Mouse (Mus musculus) B cell, adult 2 months (primary cell): ENCODE data around the gene Creb3l2.
A peak's percentile ranks its signal among the peaks of the same experiment; 100 is the strongest.
"Not testable (repeated sequence)": the region's sequence is repeated elsewhere in the genome, so short reads cannot be mapped to it uniquely, and the experiment has no call there.

ENCODE experiments used
- DNase-seq, 2 experiments: peaks; one replicate each; pipeline ENCODE4 v3.0.0; 2022

The Creb3l2 gene

DNA sequence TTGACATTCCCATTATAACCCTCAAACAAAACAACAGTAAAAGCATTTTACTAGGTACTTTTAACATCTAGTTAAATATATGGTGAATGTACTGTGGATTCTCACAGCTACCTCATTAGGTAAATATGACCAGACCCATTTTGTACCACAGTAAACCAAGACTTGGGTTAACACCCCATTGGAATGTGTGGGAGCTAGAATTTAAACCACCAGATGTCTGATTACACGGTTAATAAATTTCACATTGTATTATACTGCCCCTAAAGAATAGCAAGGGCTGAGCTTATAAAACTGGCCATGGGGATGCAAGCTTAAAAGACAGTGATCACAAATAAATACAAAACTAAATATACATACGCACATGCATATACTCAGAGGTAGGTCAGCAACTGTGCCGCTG, 34.1 kb downstream of the Creb3l2 start:
- no peak for DNase-seq

- no peak for DNase-seq
Measured at GRCm38 (mm10) chr6:37406903-37407302, 35.0 kb downstream of the Creb3l2 start.

DNA sequence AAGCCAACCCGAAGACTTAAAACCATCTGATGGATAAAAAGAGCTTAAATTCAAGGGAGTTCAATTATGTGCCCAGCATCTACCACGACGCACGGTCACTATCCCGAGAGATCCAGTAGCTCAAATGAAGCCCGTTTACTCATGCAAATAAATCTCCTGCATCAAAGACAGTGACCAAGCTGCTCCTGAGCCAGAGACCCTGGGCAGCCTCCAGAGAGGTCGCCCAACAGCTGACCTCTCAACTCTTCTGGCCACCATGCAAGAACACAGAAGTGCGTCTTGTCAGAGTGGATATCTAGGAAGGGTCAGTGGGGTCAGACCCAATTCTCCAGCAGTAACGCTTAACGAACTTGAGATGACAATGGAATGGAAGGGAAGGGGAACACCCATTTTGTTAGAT, 35.9 kb downstream of the Creb3l2 start:
- no peak for DNase-seq

- DNase-seq, result no peak
Measured at GRCm38 (mm10) chr6:37404325-37404724, 37.6 kb downstream of the Creb3l2 start.

GRCm38 (mm10) chr6:37401928-37402327, 40.0 kb downstream of the Creb3l2 start:
- no peak for DNase-seq

DNA sequence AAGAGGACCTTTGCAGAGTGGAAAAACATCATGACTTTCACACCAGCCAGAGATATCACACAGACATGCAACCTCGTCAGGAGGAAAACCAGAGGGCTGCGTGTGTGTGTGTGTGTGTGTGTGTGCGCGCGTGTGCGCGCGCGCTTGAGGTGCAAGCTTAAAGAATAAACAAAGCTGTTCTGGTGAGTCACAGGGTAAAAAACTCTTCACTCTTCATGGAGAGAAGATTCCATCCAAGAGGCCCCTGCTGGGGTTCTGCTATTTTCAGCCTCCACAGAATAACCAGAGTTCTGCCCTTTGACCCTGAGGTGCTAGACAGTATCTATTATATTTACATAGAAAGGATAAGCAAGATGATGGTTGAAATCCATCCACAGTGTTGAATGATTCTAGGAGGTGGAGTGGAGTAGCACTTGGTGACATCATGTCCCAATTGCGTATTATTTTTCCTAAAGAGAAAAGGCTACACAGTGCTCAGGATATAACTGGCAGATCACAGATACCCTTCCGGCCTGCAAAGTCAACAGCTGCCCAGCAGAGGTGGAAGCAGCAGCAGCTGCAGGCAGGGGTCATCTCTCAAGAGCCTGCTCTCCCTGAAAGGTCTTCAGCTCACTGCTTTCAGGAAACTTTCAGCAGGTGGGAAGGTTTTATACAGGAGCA, 41.0 kb downstream of the Creb3l2 start:
- no peak for DNase-seq

- DNase-seq, result no peak
Measured at GRCm38 (mm10) chr6:37400167-37400566, 41.8 kb downstream of the Creb3l2 start.

- no peak for DNase-seq
Measured at GRCm38 (mm10) chr6:37398943-37399342, 43.0 kb downstream of the Creb3l2 start.

GRCm38 (mm10) chr6:37397973-37398372, 44.0 kb downstream of the Creb3l2 start:
- DNase-seq, result no peak

- no peak for DNase-seq
Measured at GRCm38 (mm10) chr6:37397254-37397653, 44.7 kb downstream of the Creb3l2 start.

DNA sequence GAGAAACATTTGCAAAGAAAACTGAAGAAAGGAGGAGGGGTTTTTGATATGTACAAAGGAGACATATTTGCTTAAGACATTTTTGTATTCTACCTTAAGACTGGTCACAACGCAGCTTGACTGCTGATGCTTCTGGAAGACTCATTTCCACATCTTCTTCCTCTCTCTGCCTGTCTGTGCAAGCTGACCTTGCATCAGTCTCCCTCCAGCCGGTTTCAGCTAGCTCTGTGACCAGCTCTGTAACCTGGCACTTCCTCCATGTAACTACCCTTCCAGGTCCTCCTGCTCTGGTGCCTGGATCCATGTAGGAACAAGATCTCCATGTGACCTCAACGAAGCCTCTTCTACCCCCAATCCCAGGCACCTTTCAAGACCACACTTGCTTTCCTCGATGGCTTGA, 45.8 kb downstream of the Creb3l2 start:
- no peak for DNase-seq

DNA sequence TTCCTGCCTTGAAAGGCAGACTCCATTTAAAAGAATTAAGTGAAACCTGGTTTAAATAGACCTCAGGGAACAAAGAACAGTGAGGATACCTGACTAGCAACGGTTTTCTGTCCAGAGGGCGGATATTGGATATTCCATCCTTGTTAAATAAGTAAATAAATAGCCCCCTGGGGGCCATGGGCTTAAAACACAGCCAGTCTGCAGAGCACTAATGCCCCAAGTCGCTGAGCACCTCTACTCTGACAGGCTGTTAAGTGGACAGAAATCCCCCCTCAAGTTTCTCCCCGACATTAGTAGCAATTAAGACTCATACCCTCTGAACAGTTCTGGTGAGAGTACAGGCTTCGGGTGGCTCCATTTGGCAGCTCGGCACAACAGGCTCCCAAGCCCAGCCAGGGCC, 48.7 kb downstream of the Creb3l2 start:
- DNase-seq, result no peak

DNA sequence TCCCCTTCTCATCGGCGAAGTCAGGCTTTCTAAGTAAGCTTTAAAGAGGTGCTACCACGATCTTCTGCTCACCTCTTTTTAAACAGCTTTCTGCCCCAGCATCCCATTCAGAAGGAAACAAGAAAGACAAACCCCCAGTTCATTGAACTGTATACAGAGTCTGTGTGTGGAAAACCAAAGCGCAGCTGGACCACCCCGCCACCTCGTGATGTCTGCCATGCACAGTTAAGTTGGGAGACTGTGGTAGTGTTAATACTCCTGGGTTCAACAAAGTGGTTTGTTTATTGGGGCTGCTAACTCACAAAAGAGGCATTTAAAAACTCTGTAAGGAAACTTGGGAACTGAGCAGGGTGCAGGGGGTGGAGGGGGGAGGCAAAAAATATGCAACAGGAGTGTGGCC, 49.7 kb downstream of the Creb3l2 start:
- DNase-seq, result no peak

DNA sequence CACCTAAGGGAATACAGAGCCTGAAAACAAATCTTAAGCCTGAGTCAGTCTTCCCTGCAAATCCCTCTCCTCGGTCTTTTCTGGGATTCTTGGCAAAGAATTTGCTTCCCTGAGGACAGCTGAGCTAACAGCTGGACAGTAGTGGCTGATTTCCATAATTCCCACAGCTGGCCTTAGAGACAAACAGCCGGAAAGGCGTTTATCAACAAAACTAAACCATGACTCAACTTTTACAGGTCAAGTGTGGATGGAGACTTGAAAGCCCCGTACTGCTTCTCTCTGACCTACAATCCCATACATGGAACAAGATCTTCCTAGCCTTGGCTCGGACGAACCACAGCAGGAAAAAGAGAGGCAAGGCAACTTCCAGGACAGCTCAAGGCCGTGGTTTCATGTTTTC, 50.6 kb downstream of the Creb3l2 start:
- no peak for DNase-seq

- no peak for DNase-seq
Measured at GRCm38 (mm10) chr6:37388960-37389359, 53.0 kb downstream of the Creb3l2 start.

- no peak for DNase-seq
Measured at GRCm38 (mm10) chr6:37388501-37388900, 53.4 kb downstream of the Creb3l2 start.

GRCm38 (mm10) chr6:37387281-37387680, 54.7 kb downstream of the Creb3l2 start:
- no peak for DNase-seq

- no peak for DNase-seq
Measured at GRCm38 (mm10) chr6:37385602-37386285, 56.2 kb downstream of the Creb3l2 start.

GRCm38 (mm10) chr6:37382761-37383160, 59.2 kb downstream of the Creb3l2 start:
- no peak for DNase-seq

DNA sequence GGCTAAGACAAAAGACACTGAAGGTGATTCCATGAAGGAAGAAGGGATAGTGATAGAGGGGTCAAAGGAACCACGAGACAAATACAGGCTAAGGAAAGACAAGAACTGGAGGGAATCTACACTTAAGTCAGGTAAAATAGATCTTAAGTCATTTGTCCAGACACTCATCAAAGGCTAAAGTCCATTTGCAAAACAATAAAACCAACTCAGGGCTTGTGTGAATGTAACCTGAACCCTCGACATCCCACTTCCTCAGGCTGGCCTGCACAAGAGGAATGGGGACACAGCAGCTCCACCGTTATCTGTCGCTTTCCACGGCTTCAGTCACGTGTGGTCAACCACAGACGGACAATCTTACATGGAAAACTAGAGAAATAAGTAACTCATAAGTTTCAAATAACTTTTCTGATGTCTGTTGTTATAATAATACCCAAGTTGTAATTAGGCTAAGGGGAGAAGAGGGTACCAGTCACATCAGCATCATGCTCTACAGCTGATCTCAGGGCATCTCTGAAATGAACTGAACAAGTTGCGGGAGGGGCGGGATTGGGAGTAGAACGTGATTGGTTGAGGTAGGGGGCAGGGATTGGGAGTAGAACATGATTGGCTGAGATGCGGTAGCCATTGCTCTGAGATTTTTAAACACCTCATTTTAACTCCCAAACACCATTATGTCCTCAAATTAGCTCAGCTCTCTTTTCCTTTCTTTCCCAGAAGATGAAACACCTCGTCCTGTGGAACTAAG, 63.9 kb downstream of the Creb3l2 start:
- DNase-seq, result no peak

- DNase-seq, result not testable (repeated sequence)
Measured at GRCm38 (mm10) chr6:37377387-37377786, 64.6 kb downstream of the Creb3l2 start.

DNA sequence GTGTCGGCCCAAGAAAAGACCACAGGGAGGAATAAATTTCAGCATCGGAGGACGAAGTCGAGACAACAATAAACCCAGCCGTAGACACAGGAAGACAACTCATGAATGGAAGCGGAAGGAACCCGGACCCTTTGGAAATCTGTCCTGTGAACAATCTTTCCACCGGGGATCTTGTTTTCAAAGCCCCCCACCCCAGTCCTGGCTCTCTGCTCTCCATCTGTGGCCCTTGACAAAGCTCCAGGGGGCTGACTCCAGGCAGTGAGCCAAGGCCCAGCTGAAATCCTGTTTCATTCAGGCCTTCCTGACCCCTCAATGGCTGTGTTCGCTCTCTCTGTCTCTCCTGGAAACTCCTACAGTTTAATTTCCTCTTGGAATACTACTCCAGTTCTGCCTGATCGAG, 66.5 kb downstream of the Creb3l2 start:
- no peak for DNase-seq

GRCm38 (mm10) chr6:37371341-37371740, 70.6 kb downstream of the Creb3l2 start:
- peak; percentile 62 to 66 for DNase-seq

GRCm38 (mm10) chr6:37370566-37370965, 71.4 kb downstream of the Creb3l2 start:
- no peak for DNase-seq
